27 mouse cellular contexts compared by ENCODE assay signal in the genomic region with DNA sequence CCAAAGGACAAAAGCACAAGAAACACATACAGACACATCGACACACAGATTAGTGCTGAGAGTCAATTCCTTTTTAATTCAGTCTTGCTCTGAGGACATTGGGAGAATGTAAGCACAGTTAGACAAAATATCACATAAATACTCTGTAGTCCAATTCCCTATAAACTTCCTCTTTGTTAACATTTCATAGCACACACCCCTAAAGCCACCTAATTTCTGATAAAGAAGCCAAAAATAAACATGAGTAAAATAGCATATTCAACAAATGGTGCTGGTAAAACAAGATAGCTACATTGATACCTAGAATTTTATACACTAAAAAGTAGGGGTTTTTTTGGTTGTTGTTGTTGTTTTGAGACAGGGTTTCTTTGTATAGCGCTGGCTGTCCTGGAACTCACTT.
"Had no signal": no experiment of that assay in that cellular context is flagged by ENCODE, and none has a peak within 500 bp of the region (broad histone marks: within the 10 kb centered on the region; RNA-seq: fewer than 3 reads in every experiment).

No protein-coding gene starts in this region.

- H3K9ac ChIP-seq: embryonic facial prominence, embryonic 12.5 days; embryonic facial prominence, embryonic 13.5 days; embryonic facial prominence, embryonic 15.5 days; forebrain, embryonic 12.5 days; forebrain, embryonic 13.5 days; forebrain, embryonic 15.5 days; forebrain, postnatal 0 days had no signal

- H3K36me3 ChIP-seq: embryonic facial prominence, embryonic 10.5 days; embryonic facial prominence, embryonic 12.5 days; embryonic facial prominence, embryonic 13.5 days; embryonic facial prominence, embryonic 15.5 days; forebrain, embryonic 10.5 days; forebrain, embryonic 12.5 days; forebrain, embryonic 15.5 days; heart, embryonic 10.5 days had no signal

- H3K4me3 ChIP-seq: embryonic facial prominence, embryonic 10.5 days; embryonic facial prominence, embryonic 12.5 days; embryonic facial prominence, embryonic 13.5 days; embryonic facial prominence, embryonic 15.5 days; erythroblast, embryonic 14.5 days; forebrain, embryonic 10.5 days; forebrain, embryonic 12.5 days; forebrain, embryonic 13.5 days; forebrain, embryonic 15.5 days; heart, adult 2 months; heart, embryonic 10.5 days had no signal

- ATAC-seq: forebrain, embryonic 13.5 days; forebrain, embryonic 14.5 days; forebrain, embryonic 15.5 days; forebrain, embryonic 16.5 days; forebrain, postnatal 0 days had no signal

- H3K4me1 ChIP-seq: embryonic facial prominence, embryonic 10.5 days; embryonic facial prominence, embryonic 12.5 days; embryonic facial prominence, embryonic 13.5 days; embryonic facial prominence, embryonic 15.5 days; forebrain, embryonic 10.5 days; forebrain, embryonic 12.5 days; forebrain, embryonic 13.5 days; forebrain, embryonic 15.5 days; heart, embryonic 10.5 days had no signal

- H3K27me3 ChIP-seq: embryonic facial prominence, embryonic 12.5 days; embryonic facial prominence, embryonic 13.5 days; embryonic facial prominence, embryonic 15.5 days; forebrain, embryonic 12.5 days; forebrain, embryonic 13.5 days; forebrain, embryonic 15.5 days had no signal

- H3K4me2 ChIP-seq: embryonic facial prominence, embryonic 12.5 days; embryonic facial prominence, embryonic 13.5 days; embryonic facial prominence, embryonic 15.5 days; forebrain, embryonic 12.5 days; forebrain, embryonic 13.5 days; forebrain, embryonic 15.5 days had no signal

- DNase-seq: cerebellum, adult 9-10 months; cerebellum, adult 9-11 months; cerebellum, postnatal 10 days; cerebellum, postnatal 14 days; cerebellum, postnatal 25 days; cerebellum, postnatal 36 days; embryo, embryonic 11 days; forebrain, postnatal 0 days; gastrocnemius, postnatal 10 days; gastrocnemius, postnatal 14 days; gastrocnemius, postnatal 25 days; gastrocnemius, postnatal 36 days; heart, adult 11 months; heart, adult 18-20 months; heart, adult 2 months had no signal

- H3K27ac ChIP-seq: embryonic facial prominence, embryonic 10.5 days; embryonic facial prominence, embryonic 12.5 days; embryonic facial prominence, embryonic 13.5 days; embryonic facial prominence, embryonic 15.5 days; forebrain, embryonic 10.5 days; forebrain, embryonic 12.5 days; forebrain, embryonic 13.5 days; forebrain, embryonic 15.5 days; heart, adult 2 months; heart, embryonic 10.5 days had no signal

- H3K9me3 ChIP-seq: embryonic facial prominence, embryonic 10.5 days; embryonic facial prominence, embryonic 12.5 days; embryonic facial prominence, embryonic 13.5 days; embryonic facial prominence, embryonic 15.5 days; forebrain, embryonic 10.5 days; forebrain, embryonic 12.5 days; forebrain, embryonic 13.5 days; forebrain, embryonic 15.5 days; heart, embryonic 10.5 days had no signal
